Mouse (Mus musculus): ENCODE measurements around the gene Tekt1. TPM values are rescaled to one million over a fixed set of nuclear protein-coding genes. Genes with fewer than 3 reads are reported as not detected.

The Tekt1 gene
- total RNA-seq, 2 experiments from 2014 or later, result not detected

Other genes starting within 250 kb of the Tekt1 start
- not detected in 2 replicates for gene Pitpnm3, start 226.7 kb downstream of the Tekt1 start, total RNA-seq (2015)
- not detected in 2 replicates for gene Pitpnm3, start 226.7 kb downstream of the Tekt1 start, total RNA-seq (2017)
- gene Gm43951, start 155.6 kb downstream of the Tekt1 start, total RNA-seq (2015), result 0.10 TPM in 1 of 2 replicates, not detected in the other
- 0.37 and 1.3 TPM in 2 replicates for gene Gm43951, start 155.6 kb downstream of the Tekt1 start, total RNA-seq (2017)
- gene 4933427D14Rik, start 155.0 kb downstream of the Tekt1 start, total RNA-seq (2015), result 7.8 and 11.6 TPM in 2 replicates
- gene 4933427D14Rik, start 155.0 kb downstream of the Tekt1 start, total RNA-seq (2017), result 6.2 and 19.5 TPM in 2 replicates
- gene Txndc17, start 154.9 kb downstream of the Tekt1 start, total RNA-seq (2015), result 123 and 130 TPM in 2 replicates
- 37.1 and 46.5 TPM in 2 replicates for gene Txndc17, start 154.9 kb downstream of the Tekt1 start, total RNA-seq (2017)
- 15.2 and 16.9 TPM in 2 replicates for gene Med31, start 146.8 kb downstream of the Tekt1 start, total RNA-seq (2015)
- 12.9 and 16.7 TPM in 2 replicates for gene Med31, start 146.8 kb downstream of the Tekt1 start, total RNA-seq (2017)
- gene Slc13a5, start 95.2 kb downstream of the Tekt1 start, total RNA-seq (2015), result 0.12 TPM in 1 of 2 replicates, not detected in the other
- gene Slc13a5, start 95.2 kb downstream of the Tekt1 start, total RNA-seq (2017), result 0.24 and 0.25 TPM in 2 replicates
- 7.2 and 16.1 TPM in 2 replicates for gene Xaf1, start 60.8 kb downstream of the Tekt1 start, total RNA-seq (2015)
- 3.5 and 17.4 TPM in 2 replicates for gene Xaf1, start 60.8 kb downstream of the Tekt1 start, total RNA-seq (2017)
- not detected in 2 replicates for gene Fbxo39, start 48.0 kb downstream of the Tekt1 start, total RNA-seq (2015)
- not detected in 2 replicates for gene Fbxo39, start 48.0 kb downstream of the Tekt1 start, total RNA-seq (2017)
- not detected in 2 replicates for gene Smtnl2, start 49.3 kb upstream of the Tekt1 start, total RNA-seq (2015)
- 0.14 TPM in 1 of 2 replicates, not detected in the other for gene Smtnl2, start 49.3 kb upstream of the Tekt1 start, total RNA-seq (2017)
- gene Ggt6, start 73.1 kb upstream of the Tekt1 start, total RNA-seq (2015), result not detected in 2 replicates
- gene Ggt6, start 73.1 kb upstream of the Tekt1 start, total RNA-seq (2017), result not detected in 2 replicates
- 255 and 264 TPM in 2 replicates for gene Mybbp1a, start 78.9 kb upstream of the Tekt1 start, total RNA-seq (2015)
- 148 and 164 TPM in 2 replicates for gene Mybbp1a, start 78.9 kb upstream of the Tekt1 start, total RNA-seq (2017)
- 18.0 and 25.8 TPM in 2 replicates for gene Spns2, start 127.5 kb upstream of the Tekt1 start, total RNA-seq (2015)
- gene Spns2, start 127.5 kb upstream of the Tekt1 start, total RNA-seq (2017), result 8.8 and 13.0 TPM in 2 replicates
- 19.4 and 20.5 TPM in 2 replicates for gene Spns3, start 188.1 kb upstream of the Tekt1 start, total RNA-seq (2015)
- 20.2 and 27.3 TPM in 2 replicates for gene Spns3, start 188.1 kb upstream of the Tekt1 start, total RNA-seq (2017)
- gene Ube2g1, start 244.8 kb upstream of the Tekt1 start, total RNA-seq (2015), result 57.1 and 66.3 TPM in 2 replicates
- 32.4 and 37.9 TPM in 2 replicates for gene Ube2g1, start 244.8 kb upstream of the Tekt1 start, total RNA-seq (2017)

All from megakaryocyte progenitor cell, adult 5-6 weeks (primary cell).